Mouse (Mus musculus) hindlimb bud, embryonic 11.5 days (tissue): Measurements from ENCODE around the gene Rbm47.

ENCODE experiments used
- DNase-seq: peaks from one replicate; pipeline ENCODE4 v3.0.0-alpha.2; 2012; ENCODE audit warnings: low read depth, low spot score; ENCODE audit errors: extremely low spot score

Gene Rbm47

GRCm38 (mm10) chr5:66165748-66166147 lies 7.2 kb downstream of the Rbm47 start:
- no peak for DNase-seq

GRCm38 (mm10) chr5:66156431-66156962 lies 16.4 kb downstream of the Rbm47 start:
- no peak for DNase-seq

- DNase-seq = no peak
These were observed 18.3 kb downstream of the Rbm47 start for GRCm38 (mm10) chr5:66154616-66155015.

GRCm38 (mm10) chr5:66153486-66153885 lies 19.4 kb downstream of the Rbm47 start:
- no peak for DNase-seq

- DNase-seq = no peak
These were observed 21.4 kb downstream of the Rbm47 start for GRCm38 (mm10) chr5:66151301-66152188.

GRCm38 (mm10) chr5:66150706-66151300 lies 22.1 kb downstream of the Rbm47 start:
- peak; percentile 41 for DNase-seq

- no peak for DNase-seq
These were observed 22.7 kb downstream of the Rbm47 start for GRCm38 (mm10) chr5:66150106-66150705.

- no peak for DNase-seq
These were observed 23.3 kb downstream of the Rbm47 start for GRCm38 (mm10) chr5:66149571-66149970.

- DNase-seq = no peak
These were observed 23.8 kb downstream of the Rbm47 start for GRCm38 (mm10) chr5:66149111-66149510.

- DNase-seq = no peak
These were observed 25.6 kb downstream of the Rbm47 start for GRCm38 (mm10) chr5:66147313-66147712.

GRCm38 (mm10) chr5:66145583-66145982 lies 27.3 kb downstream of the Rbm47 start:
- DNase-seq = no peak

- DNase-seq = no peak
These were observed 29.6 kb downstream of the Rbm47 start for GRCm38 (mm10) chr5:66143093-66144032.

- DNase-seq = no peak
These were observed 31.4 kb downstream of the Rbm47 start for GRCm38 (mm10) chr5:66141474-66141873.

GRCm38 (mm10) chr5:66139634-66140295 lies 33.2 kb downstream of the Rbm47 start:
- DNase-seq = no peak

- DNase-seq = no peak
These were observed 33.7 kb downstream of the Rbm47 start for GRCm38 (mm10) chr5:66139171-66139570.

- DNase-seq = no peak
These were observed 34.3 kb downstream of the Rbm47 start for GRCm38 (mm10) chr5:66138597-66138996.

GRCm38 (mm10) chr5:66137250-66137649 lies 35.7 kb downstream of the Rbm47 start:
- DNase-seq = no peak

GRCm38 (mm10) chr5:66135853-66136210 lies 37.1 kb downstream of the Rbm47 start:
- DNase-seq = no peak

- no peak for DNase-seq
These were observed 37.6 kb downstream of the Rbm47 start for GRCm38 (mm10) chr5:66135161-66135852.

GRCm38 (mm10) chr5:66134578-66134977 lies 38.3 kb downstream of the Rbm47 start:
- no peak for DNase-seq
